Mouse (Mus musculus) kidney, embryonic 14.5 days (tissue): ENCODE results near the gene Capzb. TPM values are rescaled to one million over a fixed set of nuclear protein-coding genes. Genes with fewer than 3 reads are reported as not detected.
A peak's percentile ranks its signal among the peaks of the same experiment; 100 is the strongest.

Source experiments
- ATAC-seq: fragments of 200-750 bp; cut with Nextera tagmentation; 2 replicates; pipeline ENCODE4 v1.8.0; 2017; ENCODE audit warnings: moderate number of reproducible peaks, mild to moderate bottlenecking, moderate TSS enrichment, moderate library complexity; ENCODE audit not compliant: low FRiP score, low TSS enrichment
- H3K27ac ChIP-seq: fragments of 300-500 bp; sonication (generic); 2 replicates; pipeline ENCODE4 v1.5.1; 2014; ENCODE audit warnings: low read depth, mild to moderate bottlenecking, low read length, moderate library complexity, mixed read lengths
- H3K27me3 ChIP-seq: fragments of 300-500 bp; sonication (generic); 2 replicates; pipeline ENCODE4 v1.6.1; 2014; ENCODE audit warnings: mild to moderate bottlenecking, low read length; ENCODE audit not compliant: control insufficient read depth, insufficient read depth
- H3K36me3 ChIP-seq: fragments of 300-500 bp; sonication (generic); 2 replicates; pipeline ENCODE4 v1.6.1; 2014; ENCODE audit warnings: low read length, mixed read lengths; ENCODE audit not compliant: control insufficient read depth, insufficient read depth
- H3K4me1 ChIP-seq: fragments of 300-500 bp; sonication (generic); 2 replicates; pipeline ENCODE4 v1.6.1; 2014; ENCODE audit warnings: low read length, mixed read lengths; ENCODE audit not compliant: control insufficient read depth, insufficient read depth
- H3K4me2 ChIP-seq: fragments of 300-500 bp; sonication (generic); replicated peaks from 2 replicates; pipeline ENCODE4 v1.6.1; 2014; ENCODE audit warnings: low read depth, mild to moderate bottlenecking, low read length
- H3K4me3 ChIP-seq: fragments of 300-500 bp; sonication (generic); 2 replicates; pipeline ENCODE4 v1.5.1; 2014; ENCODE audit warnings: mild to moderate bottlenecking, low read length
- H3K9ac ChIP-seq: fragments of 300-500 bp; sonication (generic); 2 replicates; pipeline ENCODE4 v1.6.1; 2014; ENCODE audit warnings: low read depth, mild to moderate bottlenecking, low read length, moderate library complexity
- H3K9me3 ChIP-seq: fragments of 300-500 bp; sonication (generic); 2 replicates; pipeline ENCODE4 v1.6.1; 2016; ENCODE audit warnings: low read length; ENCODE audit not compliant: control insufficient read depth
- whole genome bisulfite sequencing: fragments of 180-500 bp; shearing (Covaris S2); extraction: QIAGEN DNeasy Blood & Tissue Kit; methylation state at CpG from one replicate; pipeline ENCODE4 v1.1.7; 2014; 5-methylcytosine and 5-hydroxymethylcytosine counted together
- polyA plus RNA-seq: library from polyadenylated mRNA; unstranded; fragments of >200 nt; fragmentation: Nextera tagmentation; extraction: Ambion mirVana; gene quantifications from 2 replicates; pipeline ENCODE4 v1.2.1, GENCODE M21; 2014

Capzb gene
- polyA plus RNA-seq = 256 and 319 TPM in 2 replicates

DNA sequence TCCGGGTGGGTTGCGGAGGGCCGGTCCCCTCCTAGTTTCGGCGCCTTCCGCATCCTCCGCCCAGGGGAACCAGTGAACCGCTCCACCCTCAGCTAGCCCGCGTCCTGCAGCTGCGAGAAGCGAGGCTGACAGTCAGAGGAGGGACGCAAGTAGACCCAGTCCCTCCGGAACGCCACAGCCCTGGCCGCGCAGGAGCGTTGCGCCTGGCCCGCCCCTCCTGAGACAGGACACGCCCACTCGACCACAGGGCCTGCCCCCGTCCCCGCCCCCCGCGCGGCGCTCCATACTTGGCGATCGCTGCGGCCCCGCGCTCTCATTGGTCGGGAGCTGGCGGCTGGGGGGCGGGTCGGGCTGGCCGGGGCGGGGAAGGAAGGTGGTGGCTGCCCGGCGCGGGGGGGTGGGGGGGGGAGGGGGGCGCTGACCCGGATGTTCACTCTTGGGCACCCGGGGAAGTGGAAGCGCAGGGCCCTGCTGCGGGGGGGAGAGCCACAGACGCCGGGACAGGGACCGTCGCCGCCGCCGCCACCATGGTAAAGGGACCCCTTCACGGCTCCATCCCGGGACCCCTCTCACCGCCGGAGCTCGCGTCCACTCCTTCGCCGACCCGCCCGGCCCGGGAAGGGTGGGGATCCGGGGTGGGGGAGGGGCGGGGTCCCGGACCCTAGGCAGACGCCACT is at the start of gene Capzb:
Gene Capzb (plus strand): TSS at position 401 of the 677 bp plus-strand sequence.
- WGBS = 4% methylated on average over 56 of the region's 69 CpGs
- Histone ChIP-seq H3K4me1 (peaks cover 36% of the 10 kb centered on the region), H3K9me3 (no peaks in the 10 kb centered on the region), H3K27ac (peak within 1 kb of the TSS; percentile 93), H3K9ac (peak within 1 kb of the TSS; percentile 88), H3K36me3 (peaks cover 6% of the 10 kb centered on the region; the same call in 1 of the 2 replicates), H3K4me2 (peak within 1 kb of the TSS; percentile 94), H3K27me3 (no peaks in the 10 kb centered on the region), H3K4me3 (peak within 1 kb of the TSS; percentile 94)
- peak; percentile 97 for ATAC-seq

DNA sequence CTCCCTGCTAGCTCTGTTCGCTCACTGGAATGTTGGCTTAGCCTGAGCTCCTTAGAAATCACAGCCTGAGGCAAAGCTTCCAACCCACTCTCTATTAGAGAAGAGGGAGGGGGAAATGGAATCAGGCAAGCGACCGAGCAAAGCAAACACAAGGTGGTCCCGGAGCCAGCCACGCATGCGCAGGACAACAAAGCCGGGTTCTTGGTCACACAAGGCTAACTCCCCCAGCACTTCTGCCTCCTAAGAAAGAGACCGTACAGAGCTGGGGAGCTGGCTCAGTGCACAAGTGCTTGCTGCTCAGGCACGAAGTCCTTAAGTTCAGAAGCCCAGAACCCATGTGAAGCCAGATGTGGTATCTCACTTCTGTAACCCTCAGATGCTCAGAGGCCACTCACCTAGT is 49.7 kb upstream of the Capzb start:
- Histone ChIP-seq H3K27ac (peak overlapping the region; percentile 88), H3K4me3 (no peak overlapping the region), H3K4me1 (peaks cover 7% of the 10 kb centered on the region; the same call in 1 of the 2 replicates), H3K27me3 (no peaks in the 10 kb centered on the region), H3K9me3 (peaks cover 2% of the 10 kb centered on the region; the same call in 1 of the 2 replicates), H3K36me3 (no peaks in the 10 kb centered on the region), H3K9ac (no peak overlapping the region), H3K4me2 (peak overlapping the region; percentile 36)
- ATAC-seq = peak; percentile 94
- WGBS = 12% methylated on average over 9 of the region's 9 CpGs

DNA sequence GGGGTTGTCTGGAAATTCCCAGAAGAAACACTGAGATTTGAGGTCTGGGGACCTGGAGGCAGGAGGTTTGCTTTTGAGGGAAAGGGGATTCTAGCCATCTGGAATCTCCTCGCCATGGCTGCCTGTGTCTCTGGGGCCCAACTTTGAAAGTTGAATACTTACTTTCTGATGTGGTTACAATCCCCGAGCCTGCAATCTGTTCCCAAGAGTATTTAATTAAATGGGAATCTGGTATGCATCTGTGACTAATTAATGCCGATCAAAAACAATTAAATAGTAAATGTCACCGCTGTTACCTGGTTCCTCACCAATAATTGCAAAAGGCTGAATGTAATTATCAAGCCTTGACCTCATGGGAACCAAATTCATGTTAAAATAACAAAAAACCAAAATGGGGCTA is 48.1 kb upstream of the Capzb start:
- no peak overlapping the region for H3K27ac ChIP-seq
- 89% methylated on average over 4 of the region's 4 CpGs for WGBS
- no peak overlapping the region for H3K4me2 ChIP-seq
- H3K27me3 ChIP-seq = no peaks in the 10 kb centered on the region
- no peak overlapping the region for H3K4me3 ChIP-seq
- H3K9me3 ChIP-seq = peaks cover 11% of the 10 kb centered on the region; the same call in 1 of the 2 replicates
- peaks cover 7% of the 10 kb centered on the region; the same call in 1 of the 2 replicates for H3K4me1 ChIP-seq
- no peak overlapping the region for H3K9ac ChIP-seq
- H3K36me3 ChIP-seq = no peaks in the 10 kb centered on the region
- no peak for ATAC-seq

DNA sequence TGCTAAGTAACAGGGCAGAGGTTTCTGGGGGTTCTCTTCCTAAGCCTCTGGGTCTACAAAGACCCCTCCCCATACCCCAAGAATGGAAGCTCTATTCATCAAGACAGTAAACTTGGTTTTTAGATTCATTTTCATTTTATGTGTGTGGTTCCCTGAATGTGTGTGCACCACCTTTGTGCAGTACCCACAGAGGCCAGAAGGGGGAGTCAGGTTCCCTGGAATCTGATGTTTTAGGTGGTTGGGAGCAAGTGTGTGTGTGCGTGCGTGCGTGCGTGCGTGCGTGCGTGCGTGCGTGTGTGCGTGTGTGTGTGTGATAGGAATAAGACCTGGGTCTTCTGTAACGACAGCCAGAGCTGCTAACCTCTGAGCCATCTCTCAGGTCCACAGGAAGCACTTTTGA is 47.5 kb upstream of the Capzb start:
- Histone ChIP-seq H3K36me3 (no peaks in the 10 kb centered on the region), H3K4me3 (no peak overlapping the region), H3K4me2 (no peak overlapping the region), H3K27ac (no peak overlapping the region), H3K9ac (no peak overlapping the region), H3K9me3 (peaks cover 11% of the 10 kb centered on the region; the same call in 1 of the 2 replicates), H3K27me3 (no peaks in the 10 kb centered on the region), H3K4me1 (peaks cover 7% of the 10 kb centered on the region; the same call in 1 of the 2 replicates)
- WGBS = over 99% methylated on average over 11 of the region's 11 CpGs
- ATAC-seq = no peak

DNA sequence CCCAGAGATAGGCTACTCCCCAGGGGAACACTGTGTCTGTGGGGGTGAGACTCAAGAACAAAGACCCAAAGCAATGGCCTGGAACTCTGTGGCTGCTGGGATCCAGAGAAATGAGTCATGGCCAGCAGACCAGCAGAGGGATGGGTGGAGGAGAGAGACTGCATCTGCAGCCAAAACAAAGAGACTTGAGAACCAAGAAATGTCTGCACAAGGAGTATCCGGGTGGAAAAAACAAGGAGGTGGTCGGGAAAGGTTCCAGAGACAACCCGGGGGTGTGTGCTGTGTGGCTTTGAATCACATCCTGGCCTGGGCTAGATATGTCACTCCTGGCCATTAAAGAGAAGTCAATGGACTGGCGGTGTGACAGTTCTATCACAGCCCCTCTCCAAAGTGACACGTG is 45.9 kb upstream of the Capzb start:
- no peak overlapping the region for H3K27ac ChIP-seq
- ATAC-seq = no peak
- peaks cover 11% of the 10 kb centered on the region; the same call in 1 of the 2 replicates for H3K9me3 ChIP-seq
- H3K9ac ChIP-seq = no peak overlapping the region
- 56% methylated on average over 5 of the region's 5 CpGs for WGBS
- no peaks in the 10 kb centered on the region for H3K36me3 ChIP-seq
- peaks cover 7% of the 10 kb centered on the region; the same call in 1 of the 2 replicates for H3K4me1 ChIP-seq
- H3K4me3 ChIP-seq = no peak overlapping the region
- H3K27me3 ChIP-seq = no peaks in the 10 kb centered on the region
- H3K4me2 ChIP-seq = no peak overlapping the region

DNA sequence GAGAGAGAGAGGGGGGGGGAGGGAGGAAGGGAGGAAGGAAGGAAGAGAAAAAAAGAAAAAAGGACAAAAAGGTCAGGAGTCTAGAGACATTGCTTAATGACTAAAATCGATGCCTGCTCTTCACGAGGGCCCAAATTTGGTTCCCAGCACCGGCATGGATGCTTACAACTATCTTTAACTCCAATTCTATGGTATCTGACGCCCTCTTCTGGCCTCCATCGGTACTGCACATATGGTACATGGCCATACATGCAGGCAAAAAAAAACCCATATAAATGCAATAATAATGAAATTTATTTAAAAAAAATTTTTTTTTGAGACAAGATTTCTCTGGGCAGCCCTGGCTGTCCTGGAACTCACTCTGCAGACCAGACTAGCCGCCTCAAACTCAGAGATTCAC is 41.3 kb upstream of the Capzb start:
- Histone ChIP-seq H3K4me2 (no peak overlapping the region), H3K4me3 (no peak overlapping the region), H3K9ac (no peak overlapping the region), H3K9me3 (peaks cover 11% of the 10 kb centered on the region; the same call in 1 of the 2 replicates), H3K36me3 (no peaks in the 10 kb centered on the region), H3K27ac (no peak overlapping the region), H3K27me3 (no peaks in the 10 kb centered on the region), H3K4me1 (no peaks in the 10 kb centered on the region)
- ATAC-seq = no peak
- WGBS = 74% methylated on average over 6 of the region's 6 CpGs

DNA sequence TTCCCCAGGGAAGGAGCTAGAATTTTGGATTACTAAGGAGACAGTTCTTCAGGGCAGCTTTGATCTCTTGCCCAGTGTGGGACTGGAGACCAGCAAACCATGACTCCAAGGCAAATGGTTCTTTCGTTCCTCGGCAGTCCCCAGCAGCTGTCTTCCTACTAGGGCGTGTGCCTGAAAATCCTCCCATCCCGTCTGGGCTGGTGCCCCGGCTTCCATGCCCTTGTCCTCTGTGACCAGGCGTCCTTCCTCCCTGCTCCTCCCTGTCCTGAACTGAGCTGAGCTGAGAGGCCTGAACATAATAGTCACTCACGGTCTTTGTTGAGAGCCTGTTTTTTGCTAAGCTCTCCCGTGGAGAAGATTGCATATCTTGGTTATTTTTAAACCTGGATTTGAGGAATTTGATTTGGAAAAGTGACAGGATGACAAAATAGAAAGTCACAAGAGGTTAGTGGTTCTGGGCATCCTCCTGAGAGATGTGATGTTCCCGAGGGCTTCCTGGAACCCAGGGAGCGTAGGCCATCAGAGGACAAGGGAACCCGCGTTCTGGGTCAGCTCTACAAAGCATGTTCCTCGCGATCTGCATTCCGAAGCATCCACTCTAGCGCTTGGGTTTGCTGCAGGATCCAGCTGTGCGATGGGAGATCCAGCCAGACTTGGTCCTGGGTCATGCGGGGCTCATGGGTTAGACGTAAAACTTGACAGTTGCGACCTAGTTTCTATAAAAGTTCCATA is 38.0 kb upstream of the Capzb start:
- 80% methylated on average over 20 of the region's 20 CpGs for WGBS
- Histone ChIP-seq H3K4me3 (no peak overlapping the region), H3K9me3 (no peaks in the 10 kb centered on the region)

DNA sequence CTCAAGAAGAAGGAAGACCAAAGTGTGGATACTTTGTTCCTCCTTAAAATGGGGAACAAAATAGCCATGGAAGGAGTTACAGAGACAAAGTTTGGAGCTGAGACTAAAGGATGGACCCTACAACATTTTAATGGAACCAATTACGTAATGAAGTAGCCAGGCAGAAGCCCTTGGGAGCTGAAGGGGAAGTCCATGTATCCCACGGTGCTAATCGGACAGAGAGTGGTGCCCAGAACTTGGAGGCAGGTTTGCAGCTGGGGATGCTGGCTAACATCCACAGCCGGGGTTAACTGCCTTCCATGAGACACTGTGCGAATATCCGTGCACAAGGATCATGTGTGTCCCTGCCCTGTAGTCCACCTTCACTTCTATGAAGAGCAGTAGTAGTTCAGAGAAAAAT is 36.2 kb upstream of the Capzb start:
- Histone ChIP-seq H3K9ac (no peak overlapping the region), H3K4me1 (no peaks in the 10 kb centered on the region), H3K27me3 (no peaks in the 10 kb centered on the region), H3K9me3 (no peaks in the 10 kb centered on the region), H3K4me3 (no peak overlapping the region), H3K36me3 (no peaks in the 10 kb centered on the region), H3K27ac (no peak overlapping the region), H3K4me2 (no peak overlapping the region)
- WGBS = 91% methylated on average over 6 of the region's 6 CpGs
- no peak for ATAC-seq

More for the DNA sequence above, 38.0 kb upstream of the Capzb start:
- Histone ChIP-seq H3K4me1 (no peaks in the 10 kb centered on the region), H3K9ac (no peak overlapping the region; the same call in 1 of the 2 replicates), H3K36me3 (no peaks in the 10 kb centered on the region), H3K27ac (no peak overlapping the region), H3K4me2 (no peak overlapping the region), H3K27me3 (no peaks in the 10 kb centered on the region)
- no peak for ATAC-seq

DNA sequence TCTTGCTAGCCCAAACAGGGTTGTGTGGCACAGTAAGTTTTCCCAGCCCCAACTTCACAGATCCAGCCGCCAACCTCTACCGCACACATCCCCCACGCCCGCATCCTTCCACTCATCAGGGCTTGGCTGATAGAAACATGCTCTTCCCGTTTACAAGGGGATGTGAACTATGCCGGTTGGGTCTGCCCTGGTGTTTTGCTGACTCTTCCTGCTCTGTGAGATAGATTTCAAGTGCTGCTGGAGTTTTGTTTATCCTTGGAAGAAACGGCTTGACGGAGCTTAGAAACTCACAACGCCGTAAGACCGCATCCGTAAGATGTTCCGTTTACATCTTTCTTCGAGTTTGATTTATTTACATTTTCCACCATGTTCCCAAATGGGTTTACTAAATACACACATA is 34.3 kb upstream of the Capzb start:
- no peak overlapping the region for H3K9ac ChIP-seq
- no peaks in the 10 kb centered on the region for H3K36me3 ChIP-seq
- no peak for ATAC-seq
- no peaks in the 10 kb centered on the region for H3K9me3 ChIP-seq
- H3K4me3 ChIP-seq = no peak overlapping the region
- H3K4me1 ChIP-seq = no peaks in the 10 kb centered on the region
- H3K4me2 ChIP-seq = no peak overlapping the region
- 83% methylated on average over 14 of the region's 14 CpGs for WGBS
- no peaks in the 10 kb centered on the region for H3K27me3 ChIP-seq
- no peak overlapping the region for H3K27ac ChIP-seq
